Mouse (Mus musculus) thymus, postnatal 0 days (tissue): ENCODE results near the gene Ffar2. TPM values are rescaled to one million over a fixed set of nuclear protein-coding genes. Genes with fewer than 3 reads are reported as not detected.

Experiments used
- DNase-seq: peaks from one replicate; pipeline ENCODE4 v3.0.0-alpha.2; 2015; ENCODE audit warnings: low spot score
- polyA plus RNA-seq: library from polyadenylated mRNA; unstranded; fragments of >200 nt; fragmentation: Nextera tagmentation; extraction: Ambion mirVana; gene quantifications from 2 replicates; pipeline ENCODE4 v1.2.1, GENCODE M21; 2015

Gene Ffar2
- polyA plus RNA-seq, 1 experiment from 2014 or later = 1.5 TPM

GRCm38 (mm10) chr7:30776104-30776503 lies 47.5 kb downstream of the Ffar2 start:
- DNase-seq = no peak

GRCm38 (mm10) chr7:30769236-30769635 lies 54.3 kb downstream of the Ffar2 start:
- DNase-seq = no peak

Other genes with a start within 250 kb of the Ffar2 start
- 7.2 and 9.3 TPM in 2 replicates for gene Kmt2b, start 235.0 kb downstream of the Ffar2 start, polyA plus RNA-seq
- 0.31 and 0.32 TPM in 2 replicates for gene Zbtb32, start 224.9 kb downstream of the Ffar2 start, polyA plus RNA-seq
- gene Upk1a, start 210.9 kb downstream of the Ffar2 start, polyA plus RNA-seq = 0.75 and 0.90 TPM in 2 replicates
- gene Cox6b1, start 197.6 kb downstream of the Ffar2 start, polyA plus RNA-seq = 989 and 1,078 TPM in 2 replicates
- gene Etv2, start 187.9 kb downstream of the Ffar2 start, polyA plus RNA-seq = not detected in 2 replicates
- 151 and 153 TPM in 2 replicates for gene Rbm42, start 173.5 kb downstream of the Ffar2 start, polyA plus RNA-seq
- 50.2 and 51.0 TPM in 2 replicates for gene Haus5, start 158.8 kb downstream of the Ffar2 start, polyA plus RNA-seq
- not detected in 2 replicates for gene Pmis2, start 152.2 kb downstream of the Ffar2 start, polyA plus RNA-seq
- gene 2200002J24Rik, start 124.8 kb downstream of the Ffar2 start, polyA plus RNA-seq = 0.81 and 1.2 TPM in 2 replicates
- gene Atp4a, start 111.6 kb downstream of the Ffar2 start, polyA plus RNA-seq = 1.4 and 1.5 TPM in 2 replicates
- gene Tmem147, start 94.2 kb downstream of the Ffar2 start, polyA plus RNA-seq = 173 and 184 TPM in 2 replicates
- 0.43 TPM in 1 of 2 replicates, not detected in the other for gene Gapdhs, start 80.1 kb downstream of the Ffar2 start, polyA plus RNA-seq
- 2.0 and 4.1 TPM in 2 replicates for gene Sbsn, start 72.3 kb downstream of the Ffar2 start, polyA plus RNA-seq
- 10.7 and 12.7 TPM in 2 replicates for gene Dmkn, start 60.0 kb downstream of the Ffar2 start, polyA plus RNA-seq
- 36.0 and 39.0 TPM in 2 replicates for gene Krtdap, start 35.9 kb downstream of the Ffar2 start, polyA plus RNA-seq
- gene Ffar3, start 32.4 kb upstream of the Ffar2 start, polyA plus RNA-seq = 0.10 TPM in 1 of 2 replicates, not detected in the other
- not detected in 2 replicates for gene Ffar1, start 37.8 kb upstream of the Ffar2 start, polyA plus RNA-seq
- 0.40 and 0.99 TPM in 2 replicates for gene Cd22, start 56.6 kb upstream of the Ffar2 start, polyA plus RNA-seq
- gene Mag, start 91.1 kb upstream of the Ffar2 start, polyA plus RNA-seq = 0.42 and 0.46 TPM in 2 replicates
- gene Hamp2, start 100.9 kb upstream of the Ffar2 start, polyA plus RNA-seq = 2.1 TPM in 2 replicates
- 2.4 and 2.9 TPM in 2 replicates for gene Hamp, start 120.3 kb upstream of the Ffar2 start, polyA plus RNA-seq
- 20.7 and 23.6 TPM in 2 replicates for gene Usf2, start 133.0 kb upstream of the Ffar2 start, polyA plus RNA-seq
- gene Lsr, start 149.7 kb upstream of the Ffar2 start, polyA plus RNA-seq = 12.7 and 13.8 TPM in 2 replicates
- gene Fam187b, start 150.0 kb upstream of the Ffar2 start, polyA plus RNA-seq = 1.3 and 1.6 TPM in 2 replicates
- gene Fxyd5, start 218.7 kb upstream of the Ffar2 start, polyA plus RNA-seq = 113 and 125 TPM in 2 replicates
- 0.35 and 0.48 TPM in 2 replicates for gene Fxyd7, start 227.7 kb upstream of the Ffar2 start, polyA plus RNA-seq
- 12.2 and 19.1 TPM in 2 replicates for gene Fxyd1, start 233.4 kb upstream of the Ffar2 start, polyA plus RNA-seq
- gene Lgi4, start 235.6 kb upstream of the Ffar2 start, polyA plus RNA-seq = 0.04 and 0.14 TPM in 2 replicates